Mouse (Mus musculus): ENCODE data around the gene Phf20. TPM values are rescaled to one million over a fixed set of nuclear protein-coding genes. Genes with fewer than 3 reads are reported as not detected.

The Phf20 gene
- polyA plus RNA-seq, 2 experiments: 19.5 to 69.0 TPM

DNA sequence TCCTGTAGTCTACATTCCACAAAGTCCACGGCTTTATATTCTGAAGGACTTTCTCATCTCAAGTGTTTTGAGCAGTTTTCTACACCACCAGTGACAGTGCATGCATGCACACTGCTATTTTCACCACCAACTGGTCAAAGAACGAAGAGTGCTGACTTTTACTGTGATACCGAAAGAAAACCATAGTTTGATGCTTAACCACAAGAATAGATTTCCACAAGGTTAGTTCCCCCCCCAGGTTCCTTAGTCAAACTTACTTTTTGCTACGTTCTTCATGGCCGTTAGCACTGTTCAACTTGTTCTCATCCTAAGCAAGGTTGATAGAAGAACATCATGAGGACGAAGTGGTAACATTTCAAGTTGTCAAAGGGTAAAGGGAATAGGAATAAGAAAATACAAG, 19.2 kb upstream of the Phf20 start:
- Histone ChIP-seq H3K27ac (replicated peaks; ENCODE audit: low read depth, low read length) (no peak overlapping the region), H3K4me1 (ENCODE audit: control insufficient read depth, insufficient read depth, low read length) (peaks cover 18% of the 10 kb centered on the region), H3K27me3 (ENCODE audit: control insufficient read depth, insufficient read depth, low read length) (no peaks in the 10 kb centered on the region), H3K9me3 (ENCODE audit: control insufficient read depth, low read length) (no peaks in the 10 kb centered on the region), H3K4me2 (replicated peaks; ENCODE audit: low read depth, low read length, severe bottlenecking) (no peak overlapping the region), H3K36me3 (ENCODE audit: control insufficient read depth, insufficient read depth, low read length) (peaks cover 61% of the 10 kb centered on the region), H3K4me3 (replicated peaks; ENCODE audit: low read length) (no peak overlapping the region), H3K9ac (ENCODE audit: low read depth, low read length, severe bottlenecking) (no peak overlapping the region)
- ATAC-seq (ENCODE audit: low FRiP score, low read depth) (no peak), DNase-seq (ENCODE audit: low spot score) (no peak)
- 86% methylated on average over 6 of the region's 6 CpGs for WGBS
- no peak for TF ChIP-seq POLR2A (IDR thresholded peaks at IDR 0.05; ENCODE audit: borderline replicate concordance, extremely low read depth, insufficient read depth, insufficient read length)

DNA sequence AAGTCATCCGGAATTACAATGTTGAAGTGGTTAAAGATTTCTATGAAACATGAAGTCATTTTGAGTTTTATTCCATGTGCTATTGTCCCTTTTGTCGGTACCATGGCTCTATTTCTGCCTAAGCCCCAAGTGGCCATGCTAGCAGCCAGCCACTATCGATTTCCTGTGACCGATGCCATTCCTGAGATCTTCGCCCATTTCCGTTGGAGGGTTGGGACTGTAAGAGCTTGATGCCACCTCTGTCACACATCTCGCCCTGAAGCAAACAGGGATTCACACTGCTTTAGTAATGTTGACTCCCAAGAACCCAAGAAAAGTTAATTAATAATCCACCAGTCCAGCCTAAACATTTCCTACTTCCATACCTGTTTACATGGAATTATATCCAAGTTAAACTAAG, 18.6 kb upstream of the Phf20 start:
- no peak overlapping the region for H3K9ac ChIP-seq (ENCODE audit: low read depth, low read length, severe bottlenecking)
- DNase-seq (ENCODE audit: low spot score) (no peak), ATAC-seq (ENCODE audit: low FRiP score, low read depth) (no peak)
- H3K4me2 ChIP-seq (replicated peaks; ENCODE audit: low read depth, low read length, severe bottlenecking): peak overlapping the region; percentile 77
- no peaks in the 10 kb centered on the region for H3K9me3 ChIP-seq (ENCODE audit: control insufficient read depth, low read length)
- no peaks in the 10 kb centered on the region for H3K27me3 ChIP-seq (ENCODE audit: control insufficient read depth, insufficient read depth, low read length)
- peaks cover 18% of the 10 kb centered on the region for H3K4me1 ChIP-seq (ENCODE audit: control insufficient read depth, insufficient read depth, low read length)
- WGBS: 83% methylated on average over 7 of the region's 7 CpGs
- H3K36me3 ChIP-seq (ENCODE audit: control insufficient read depth, insufficient read depth, low read length): peaks cover 55% of the 10 kb centered on the region
- no peak overlapping the region for H3K27ac ChIP-seq (replicated peaks; ENCODE audit: low read depth, low read length)
- peak overlapping the region; percentile 99 for H3K4me3 ChIP-seq (replicated peaks; ENCODE audit: low read length)
- no peak for TF ChIP-seq POLR2A (IDR thresholded peaks at IDR 0.05; ENCODE audit: borderline replicate concordance, extremely low read depth, insufficient read depth, insufficient read length)

DNA sequence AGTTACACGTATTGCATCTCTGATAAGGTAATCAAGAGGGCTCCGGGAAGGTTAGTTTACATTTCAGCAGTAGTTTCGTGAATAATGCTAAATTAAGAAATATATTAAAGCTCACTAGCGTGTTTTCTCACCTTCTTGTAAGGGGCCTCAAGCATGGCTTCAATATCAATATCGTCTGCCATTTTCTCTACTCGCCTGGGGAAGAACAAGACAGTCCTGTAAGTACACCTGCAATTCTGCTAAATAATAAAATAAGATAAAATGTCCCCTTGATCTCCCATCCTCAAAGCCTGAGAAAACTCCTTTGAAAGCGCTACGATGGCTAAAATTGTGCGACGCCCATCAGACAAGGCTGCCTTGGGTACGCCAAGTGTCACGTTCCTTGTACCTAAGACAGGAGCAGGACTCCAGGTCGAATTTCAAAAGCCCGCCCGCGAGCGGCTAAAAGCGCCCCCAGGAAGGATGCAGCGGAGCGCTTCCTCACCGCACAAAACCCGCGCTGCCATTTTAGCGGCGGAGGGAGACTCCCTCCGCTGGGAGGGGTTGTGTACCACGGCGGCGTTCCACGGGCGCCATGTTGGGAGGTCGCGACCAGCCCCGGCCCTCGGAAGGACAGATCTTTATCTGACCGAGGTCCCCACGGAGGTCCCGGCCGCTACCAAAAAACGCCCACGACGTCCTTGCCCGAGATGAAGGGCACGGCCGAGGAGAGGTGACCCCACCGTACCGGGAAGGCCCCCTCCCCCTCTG, 17.0 kb upstream of the Phf20 start:
- ATAC-seq (ENCODE audit: low FRiP score, low read depth): peak; percentile 36
- Histone ChIP-seq H3K4me2 (replicated peaks; ENCODE audit: low read depth, low read length, severe bottlenecking) (peak overlapping the region; percentile 77), H3K9me3 (ENCODE audit: control insufficient read depth, low read length) (no peaks in the 10 kb centered on the region), H3K36me3 (ENCODE audit: control insufficient read depth, insufficient read depth, low read length) (peaks cover 42% of the 10 kb centered on the region), H3K4me1 (ENCODE audit: control insufficient read depth, insufficient read depth, low read length) (peaks cover 18% of the 10 kb centered on the region), H3K4me3 (replicated peaks; ENCODE audit: low read length) (peak overlapping the region; percentile 99), H3K27ac (replicated peaks; ENCODE audit: low read depth, low read length) (peak overlapping the region; percentile 99), H3K27me3 (ENCODE audit: control insufficient read depth, insufficient read depth, low read length) (no peaks in the 10 kb centered on the region), H3K9ac (ENCODE audit: low read depth, low read length, severe bottlenecking) (peak overlapping the region; percentile 100)
- TF ChIP-seq POLR2A (IDR thresholded peaks at IDR 0.05; ENCODE audit: borderline replicate concordance, extremely low read depth, insufficient read depth, insufficient read length): peak; percentile 75; the same call in 1 of the 2 replicates
- 1% methylated on average over 45 of the region's 47 CpGs for WGBS
- peak; percentile 83 for DNase-seq (ENCODE audit: low spot score)

DNA sequence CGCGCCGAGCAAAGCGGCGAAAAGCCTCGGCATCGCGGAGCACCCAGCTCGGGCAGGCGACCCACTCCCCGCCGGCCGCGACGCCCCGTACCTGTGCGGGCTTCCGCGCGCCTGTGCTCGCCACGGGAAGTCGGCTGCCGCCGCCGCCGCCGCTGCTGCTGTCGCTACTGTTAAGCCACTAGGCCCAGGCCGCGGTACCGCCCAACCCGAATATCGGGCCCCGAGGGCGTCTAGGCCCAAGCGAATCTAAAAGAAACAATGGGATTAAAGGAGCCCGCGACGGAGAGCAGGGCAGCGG, 16.5 kb upstream of the Phf20 start:
- Histone ChIP-seq H3K36me3 (ENCODE audit: control insufficient read depth, insufficient read depth, low read length) (peaks cover 37% of the 10 kb centered on the region), H3K9me3 (ENCODE audit: control insufficient read depth, low read length) (no peaks in the 10 kb centered on the region), H3K27me3 (ENCODE audit: control insufficient read depth, insufficient read depth, low read length) (no peaks in the 10 kb centered on the region), H3K4me3 (replicated peaks; ENCODE audit: low read length) (peak overlapping the region; percentile 99), H3K27ac (replicated peaks; ENCODE audit: low read depth, low read length) (peak overlapping the region; percentile 99), H3K4me2 (replicated peaks; ENCODE audit: low read depth, low read length, severe bottlenecking) (0 out of 2 replicates have a peak overlapping the region, but pooled peaks have one; percentile 77), H3K9ac (ENCODE audit: low read depth, low read length, severe bottlenecking) (peak overlapping the region; percentile 100), H3K4me1 (ENCODE audit: control insufficient read depth, insufficient read depth, low read length) (peaks cover 18% of the 10 kb centered on the region)
- TF ChIP-seq POLR2A (IDR thresholded peaks at IDR 0.05; ENCODE audit: borderline replicate concordance, extremely low read depth, insufficient read depth, insufficient read length): no peak
- DNase-seq (ENCODE audit: low spot score) (no peak), ATAC-seq (ENCODE audit: low FRiP score, low read depth) (no peak; the same call in 1 of the 2 replicates)
- WGBS: 0% methylated on average over 24 of the region's 41 CpGs

DNA sequence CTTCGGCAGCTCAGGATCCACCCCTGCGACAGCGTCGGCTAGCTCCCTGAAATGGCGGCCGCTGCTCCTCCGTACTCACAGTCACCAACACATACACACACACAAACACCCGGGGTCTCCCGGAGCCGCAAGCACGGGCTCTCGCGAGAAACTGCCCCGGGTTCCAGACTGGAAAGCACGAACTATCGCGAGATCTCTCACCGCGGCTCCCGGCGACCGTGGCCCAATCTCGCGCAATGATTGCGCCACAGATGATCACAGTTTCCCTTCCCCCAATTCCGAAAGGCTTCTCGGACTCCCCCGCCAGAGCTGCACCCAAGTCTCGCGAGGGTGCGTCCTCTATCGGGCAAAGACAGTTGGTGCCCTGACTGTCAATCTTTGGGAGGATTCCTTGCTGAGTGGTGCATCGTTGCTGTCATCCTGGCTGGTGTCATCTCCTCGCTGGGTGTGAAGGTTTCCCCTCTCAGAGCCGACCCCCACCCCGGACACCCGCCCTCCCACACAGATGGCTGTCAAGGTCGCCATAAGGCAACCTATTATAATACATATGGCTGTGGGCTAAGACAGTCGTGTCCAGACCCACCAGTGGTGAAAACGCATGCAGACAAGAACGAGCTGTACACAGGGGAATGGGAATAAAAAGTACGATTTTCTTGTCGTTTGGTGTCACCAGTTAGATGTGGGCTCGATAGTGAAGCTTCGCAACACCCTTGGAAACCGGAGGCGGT, 16.0 kb upstream of the Phf20 start, which contains the start of gene Rbm39:
TSS of gene Rbm39 (minus strand) at position 145 of the 728 bp plus-strand sequence.
- H3K4me1 ChIP-seq (ENCODE audit: control insufficient read depth, insufficient read depth, low read length): peaks cover 18% of the 10 kb centered on the region
- ATAC-seq (ENCODE audit: low FRiP score, low read depth): peak; percentile 96
- H3K9me3 ChIP-seq (ENCODE audit: control insufficient read depth, low read length): no peaks in the 10 kb centered on the region
- H3K9ac ChIP-seq (ENCODE audit: low read depth, low read length, severe bottlenecking): peak within 1 kb of the TSS; percentile 100
- no peaks in the 10 kb centered on the region for H3K27me3 ChIP-seq (ENCODE audit: control insufficient read depth, insufficient read depth, low read length)
- H3K27ac ChIP-seq (replicated peaks; ENCODE audit: low read depth, low read length): peak within 1 kb of the TSS; percentile 99
- under 1% methylated on average over 47 of the region's 47 CpGs for WGBS
- peak within 1 kb of the TSS; percentile 99 for H3K4me3 ChIP-seq (replicated peaks; ENCODE audit: low read length)
- DNase-seq (ENCODE audit: low spot score): peak; percentile 100
- H3K36me3 ChIP-seq (ENCODE audit: control insufficient read depth, insufficient read depth, low read length): peaks cover 32% of the 10 kb centered on the region
- peak; percentile 97; the same call in 1 of the 2 replicates for TF ChIP-seq POLR2A (IDR thresholded peaks at IDR 0.05; ENCODE audit: borderline replicate concordance, extremely low read depth, insufficient read depth, insufficient read length)
- peak within 1 kb of the TSS; percentile 77 for H3K4me2 ChIP-seq (replicated peaks; ENCODE audit: low read depth, low read length, severe bottlenecking)

All from limb, embryonic 14.5 days (tissue).